Mouse (Mus musculus): ENCODE results near the gene Gm16181. TPM values are rescaled to one million over a fixed set of nuclear protein-coding genes. Genes with fewer than 3 reads are reported as not detected.
A peak's percentile ranks its signal among the peaks of the same experiment; 100 is the strongest.

The Gm16181 gene
- polyA plus RNA-seq, 1 experiment from 2014 or later: 0.41 TPM

DNA sequence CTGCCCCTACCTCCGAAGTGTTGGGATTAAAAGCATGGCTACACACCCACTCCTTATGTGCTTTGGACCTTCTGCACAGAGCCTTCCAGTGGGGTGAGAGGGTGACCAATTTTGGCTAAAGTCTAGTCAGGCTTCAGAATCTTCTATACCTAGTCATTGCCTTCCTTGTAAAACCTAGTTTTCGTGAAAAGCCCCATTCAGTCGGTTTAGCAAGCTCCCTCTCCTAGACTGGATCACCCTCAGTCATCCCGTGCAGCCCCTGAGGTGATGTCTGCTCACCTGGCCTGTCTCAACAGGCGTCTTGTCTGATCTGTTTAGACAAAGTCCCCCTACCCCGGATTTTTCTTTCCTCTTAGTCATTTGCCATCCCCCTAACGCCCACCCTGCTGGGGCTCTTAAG lies 22.6 kb upstream of the Gm16181 start:
- H3K9me3 ChIP-seq: no peaks in the 10 kb centered on the region
- ATAC-seq (ENCODE audit: insufficient number of reproducible peaks, low FRiP score, low TSS enrichment, low read depth): no peak
- H3K36me3 ChIP-seq: no peaks in the 10 kb centered on the region
- peaks cover 64% of the 10 kb centered on the region for H3K27me3 ChIP-seq
- H3K4me3 ChIP-seq: no peak overlapping the region
- H3K4me2 ChIP-seq: no peak overlapping the region
- H3K4me1 ChIP-seq: peaks cover 26% of the 10 kb centered on the region
- H3K27ac ChIP-seq: no peak overlapping the region
- H3K9ac ChIP-seq: no peak overlapping the region
- whole genome bisulfite sequencing: 48% methylated on average over 7 of the region's 7 CpGs

DNA sequence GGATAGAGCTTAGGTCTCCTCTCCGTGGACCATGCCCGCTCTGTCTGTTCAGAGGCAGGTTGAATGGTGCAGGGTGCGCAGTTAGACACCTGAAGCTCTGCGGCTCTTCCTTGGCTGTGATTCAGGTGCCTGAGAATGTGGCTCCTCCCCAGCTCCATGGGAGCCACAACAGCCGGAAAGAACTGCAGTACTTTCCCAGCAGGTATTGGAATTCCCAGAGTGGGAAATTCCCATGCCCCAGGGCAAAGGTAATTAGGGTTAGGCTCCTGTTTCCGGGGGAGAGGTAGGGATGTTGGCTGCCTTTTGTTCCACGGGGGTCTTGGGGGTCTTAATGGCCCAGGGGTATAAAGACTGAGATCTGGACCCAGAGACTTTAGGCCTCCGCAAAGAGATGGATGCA lies 21.7 kb upstream of the Gm16181 start:
- no peak overlapping the region for H3K27ac ChIP-seq
- H3K4me1 ChIP-seq: peaks cover 26% of the 10 kb centered on the region
- H3K4me2 ChIP-seq: no peak overlapping the region
- no peak overlapping the region for H3K4me3 ChIP-seq
- no peaks in the 10 kb centered on the region for H3K36me3 ChIP-seq
- no peaks in the 10 kb centered on the region for H3K9me3 ChIP-seq
- H3K9ac ChIP-seq: no peak overlapping the region
- H3K27me3 ChIP-seq: peaks cover 69% of the 10 kb centered on the region
- WGBS: 27% methylated on average over 8 of the region's 8 CpGs
- ATAC-seq (ENCODE audit: insufficient number of reproducible peaks, low FRiP score, low TSS enrichment, low read depth): no peak

DNA sequence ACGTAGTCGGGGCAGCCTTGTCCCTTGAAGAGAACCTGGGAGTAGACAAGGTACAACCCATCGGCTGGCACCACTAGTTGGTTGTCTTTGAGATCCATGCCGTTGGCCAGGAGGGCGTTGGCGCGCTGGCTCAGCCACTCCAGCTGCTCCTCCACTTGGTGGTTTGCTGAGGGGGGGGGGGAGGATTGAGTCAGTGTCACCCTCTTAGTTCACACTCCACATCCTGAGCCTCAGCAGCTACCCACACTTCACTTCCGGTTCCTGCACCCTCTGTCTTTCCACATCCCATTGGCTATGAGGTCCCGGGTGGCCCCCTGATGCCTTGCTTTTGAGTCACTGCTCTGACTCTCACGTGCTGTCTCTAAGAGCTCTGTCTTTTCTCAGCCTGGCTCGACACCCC lies 20.2 kb upstream of the Gm16181 start:
- 85% methylated on average over 10 of the region's 11 CpGs for WGBS
- H3K4me3 ChIP-seq: no peak overlapping the region
- H3K9ac ChIP-seq: no peak overlapping the region
- no peaks in the 10 kb centered on the region for H3K9me3 ChIP-seq
- H3K4me2 ChIP-seq: no peak overlapping the region
- H3K27me3 ChIP-seq: peaks cover 67% of the 10 kb centered on the region
- peaks cover 14% of the 10 kb centered on the region for H3K4me1 ChIP-seq
- H3K27ac ChIP-seq: no peak overlapping the region
- ATAC-seq (ENCODE audit: insufficient number of reproducible peaks, low FRiP score, low TSS enrichment, low read depth): no peak
- H3K36me3 ChIP-seq: no peaks in the 10 kb centered on the region

DNA sequence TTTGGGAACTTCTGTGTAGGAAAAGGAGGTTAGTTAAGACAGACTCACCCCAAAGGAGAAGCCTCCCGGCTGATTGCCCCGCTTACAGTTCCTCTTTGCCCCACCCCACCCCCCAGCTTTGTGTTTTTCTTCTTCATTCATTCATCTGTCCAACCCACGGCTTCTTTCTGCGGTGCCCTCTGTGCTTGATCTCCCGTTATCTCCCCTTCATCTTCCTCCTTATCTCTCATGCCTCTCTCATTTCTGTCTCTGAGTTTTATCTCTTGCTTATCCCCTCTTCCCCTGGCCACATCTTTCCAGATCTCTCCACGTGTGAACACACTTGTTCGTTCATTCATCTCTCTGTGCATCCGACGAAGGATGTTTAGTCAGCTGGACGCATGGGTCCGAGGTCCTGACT lies 19.5 kb upstream of the Gm16181 start:
- 77% methylated on average over 11 of the region's 11 CpGs for WGBS
- H3K4me3 ChIP-seq: peak overlapping the region; percentile 12; the same call in 1 of the 2 replicates

DNA sequence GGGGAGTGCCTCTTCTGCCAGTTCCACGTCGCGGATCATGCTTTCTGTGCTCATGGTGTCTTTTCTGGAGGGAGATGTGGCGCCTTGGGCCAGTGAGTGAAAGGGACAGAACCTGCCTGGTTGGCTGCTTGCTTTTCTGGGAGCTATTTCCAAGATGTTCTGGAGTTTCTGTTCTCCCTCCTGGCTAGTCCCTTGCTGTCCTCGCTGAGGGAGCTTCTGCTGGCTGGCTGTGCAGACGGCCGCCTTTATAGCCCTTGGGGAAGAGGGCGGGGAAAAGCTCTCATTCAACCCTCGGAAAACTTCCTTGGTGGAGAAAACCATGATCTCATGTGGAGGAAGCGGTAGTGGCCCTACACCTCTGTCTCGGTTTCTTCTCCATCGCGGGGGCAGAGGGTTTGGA lies 18.8 kb upstream of the Gm16181 start, which contains the start of gene Tnf:
Gene Tnf, minus strand, starts transcription at position 221 of the 400 bp plus-strand sequence.
- Histone ChIP-seq H3K4me1 (peaks cover 4% of the 10 kb centered on the region; the same call in 1 of the 2 replicates), H3K27me3 (peaks cover 54% of the 10 kb centered on the region), H3K9ac (no peak within 1 kb of the TSS), H3K4me2 (0 out of 2 replicates have a peak within 1 kb of the TSS, but pooled peaks have one; percentile 5), H3K27ac (no peak within 1 kb of the TSS), H3K36me3 (no peaks in the 10 kb centered on the region), H3K4me3 (peak within 1 kb of the TSS; percentile 12; the same call in 1 of the 2 replicates), H3K9me3 (no peaks in the 10 kb centered on the region)
- 23% methylated on average over 13 of the region's 13 CpGs for WGBS
- ATAC-seq (ENCODE audit: insufficient number of reproducible peaks, low FRiP score, low TSS enrichment, low read depth): no peak

More for the DNA sequence above, 19.5 kb upstream of the Gm16181 start:
- Histone ChIP-seq H3K4me2 (no peak overlapping the region), H3K9ac (no peak overlapping the region), H3K27me3 (peaks cover 60% of the 10 kb centered on the region), H3K9me3 (no peaks in the 10 kb centered on the region), H3K4me1 (peaks cover 7% of the 10 kb centered on the region; the same call in 1 of the 2 replicates), H3K36me3 (no peaks in the 10 kb centered on the region), H3K27ac (no peak overlapping the region)
- ATAC-seq (ENCODE audit: insufficient number of reproducible peaks, low FRiP score, low TSS enrichment, low read depth): no peak

DNA sequence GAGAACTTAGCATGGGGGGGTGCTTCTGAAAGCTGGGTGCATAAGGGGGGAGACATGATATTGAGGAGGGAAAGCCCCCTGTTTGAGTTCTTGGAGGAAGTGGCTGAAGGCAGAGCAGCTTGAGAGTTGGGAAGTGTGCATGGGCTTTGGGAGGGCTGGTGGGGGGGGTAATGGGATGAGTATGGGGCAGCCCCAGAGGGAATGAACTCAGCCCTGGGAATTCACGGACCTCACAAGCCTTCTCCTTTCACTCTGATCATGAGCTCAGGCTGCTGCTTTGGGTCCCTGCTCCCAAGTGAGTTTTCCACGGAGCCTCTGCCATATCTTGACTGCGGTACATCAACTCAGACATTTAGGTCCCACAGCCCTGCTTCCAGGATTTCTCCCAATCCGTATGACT lies 18.2 kb upstream of the Gm16181 start:
- no peak overlapping the region for H3K27ac ChIP-seq
- no peak overlapping the region for H3K9ac ChIP-seq
- H3K4me3 ChIP-seq: no peak overlapping the region
- WGBS: 71% methylated on average over 4 of the region's 4 CpGs
- no peak overlapping the region for H3K4me2 ChIP-seq
- ATAC-seq (ENCODE audit: insufficient number of reproducible peaks, low FRiP score, low TSS enrichment, low read depth): no peak
- H3K27me3 ChIP-seq: peaks cover 51% of the 10 kb centered on the region
- peaks cover 4% of the 10 kb centered on the region; the same call in 1 of the 2 replicates for H3K4me1 ChIP-seq
- no peaks in the 10 kb centered on the region for H3K36me3 ChIP-seq
- no peaks in the 10 kb centered on the region for H3K9me3 ChIP-seq

DNA sequence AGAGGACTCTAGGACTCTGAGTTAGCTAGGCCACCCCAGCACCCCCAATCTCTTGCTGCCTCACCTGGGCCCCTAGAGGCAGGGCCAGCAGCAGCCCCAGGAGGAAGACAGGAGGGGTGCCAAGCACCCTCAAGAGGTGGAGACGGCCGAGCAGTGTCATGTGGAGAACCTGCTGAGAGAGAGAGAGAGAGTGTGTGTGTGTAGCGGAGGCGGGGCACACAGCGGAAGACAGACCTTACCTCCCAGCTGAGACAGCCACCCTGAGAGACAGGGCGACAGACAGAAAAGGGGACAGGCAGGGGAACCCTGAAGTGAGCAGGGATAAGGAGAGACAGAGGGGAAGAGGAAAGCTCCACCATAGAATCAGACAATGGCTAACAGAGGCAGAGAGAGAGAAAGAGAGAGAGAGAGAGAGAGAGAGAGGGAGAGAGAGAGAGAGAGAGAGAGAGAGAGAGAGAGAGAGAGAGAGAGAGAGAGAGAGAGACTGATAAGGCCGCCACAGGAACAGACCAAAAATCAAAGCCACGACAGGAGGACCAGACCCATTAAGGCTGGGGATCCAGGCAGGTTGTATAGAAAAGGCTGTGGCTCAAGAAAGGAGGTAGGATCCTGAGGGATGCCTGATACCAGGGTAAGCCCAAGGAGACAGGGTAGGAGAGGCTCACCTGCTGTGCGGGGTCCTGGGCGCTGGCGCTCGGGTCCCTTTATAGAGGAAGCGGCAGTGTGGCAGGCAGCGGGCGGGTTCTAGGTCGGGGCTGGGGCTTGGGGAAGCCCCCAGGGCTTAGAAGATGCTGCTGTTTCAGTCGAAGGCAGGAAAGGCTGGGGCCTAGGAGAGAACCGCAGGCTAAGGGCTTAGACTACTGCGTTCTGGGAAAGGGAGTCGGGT lies 15.9 kb upstream of the Gm16181 start, which contains the start of gene Lta:
Gene Lta, minus strand, starts transcription at position 858 of the 886 bp plus-strand sequence.
- 29% methylated on average over 20 of the region's 20 CpGs for WGBS

DNA sequence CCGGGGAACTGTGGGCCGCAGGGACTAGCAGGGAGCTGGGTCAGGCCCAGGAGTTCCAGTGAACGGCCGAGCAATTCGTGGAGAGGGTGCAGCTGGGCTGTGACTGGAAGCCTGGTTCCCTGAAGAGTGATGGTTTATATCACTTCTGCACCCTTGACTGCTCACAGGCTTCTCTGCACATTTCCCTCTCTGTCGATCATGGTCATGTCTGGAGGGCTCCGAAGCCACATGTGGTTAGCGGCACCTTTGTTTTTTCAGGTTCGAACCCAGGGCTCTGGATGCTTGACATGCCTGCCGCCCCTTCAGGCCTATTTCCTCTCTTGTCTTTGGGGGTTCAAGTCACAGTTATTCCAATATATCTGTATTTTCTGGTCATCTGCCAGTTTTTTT lies 15.3 kb upstream of the Gm16181 start:
- Histone ChIP-seq H3K9ac (no peak overlapping the region), H3K27ac (no peak overlapping the region), H3K36me3 (no peaks in the 10 kb centered on the region), H3K27me3 (peaks cover 40% of the 10 kb centered on the region), H3K9me3 (no peaks in the 10 kb centered on the region), H3K4me1 (peaks cover 4% of the 10 kb centered on the region; the same call in 1 of the 2 replicates), H3K4me2 (no peak overlapping the region), H3K4me3 (no peak overlapping the region)
- 47% methylated on average over 10 of the region's 10 CpGs for WGBS
- ATAC-seq (ENCODE audit: insufficient number of reproducible peaks, low FRiP score, low TSS enrichment, low read depth): no peak

More for the DNA sequence above, 15.9 kb upstream of the Gm16181 start, which contains the start of gene Lta:
- Histone ChIP-seq H3K4me3 (no peak within 1 kb of the TSS), H3K27me3 (peaks cover 47% of the 10 kb centered on the region), H3K4me2 (no peak within 1 kb of the TSS), H3K9me3 (no peaks in the 10 kb centered on the region), H3K9ac (no peak within 1 kb of the TSS), H3K36me3 (no peaks in the 10 kb centered on the region), H3K4me1 (peaks cover 4% of the 10 kb centered on the region; the same call in 1 of the 2 replicates), H3K27ac (no peak within 1 kb of the TSS)
- ATAC-seq (ENCODE audit: insufficient number of reproducible peaks, low FRiP score, low TSS enrichment, low read depth): no peak

DNA sequence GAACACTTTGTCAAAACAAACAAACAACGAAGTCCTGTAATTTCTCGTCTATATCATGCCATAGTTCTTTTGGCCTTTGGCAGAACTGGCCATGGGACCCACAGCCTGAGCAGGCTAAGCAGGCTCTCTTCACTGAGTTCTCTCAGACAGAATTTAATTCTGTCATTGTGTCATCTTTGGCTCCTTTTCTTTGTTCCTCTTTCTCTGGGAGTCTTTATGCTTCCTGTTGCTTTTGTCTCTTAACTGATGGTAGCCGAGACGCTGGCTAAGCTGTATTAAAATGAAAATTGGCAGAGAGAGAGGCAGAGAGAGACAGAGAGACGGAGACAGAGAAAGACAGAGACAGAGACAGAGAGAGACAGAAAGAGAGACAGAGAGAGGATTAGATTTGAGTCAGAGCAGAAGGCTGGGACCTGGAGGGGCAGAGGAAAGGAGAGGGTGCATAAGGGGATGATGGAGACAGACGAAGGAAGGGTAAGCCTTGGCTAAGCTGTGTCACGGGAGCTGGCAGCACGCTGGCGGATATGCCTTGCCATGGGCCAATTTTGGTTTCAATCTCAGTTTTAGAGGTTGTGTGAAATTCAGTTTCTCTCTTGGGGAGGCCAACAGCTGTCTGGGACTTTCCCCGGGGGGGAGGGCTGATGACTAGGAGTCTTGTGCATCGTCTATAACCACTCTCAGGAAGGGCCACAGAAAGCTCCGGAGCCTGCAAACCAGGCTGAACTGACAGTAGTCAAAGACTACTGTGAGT lies 10.7 kb upstream of the Gm16181 start:
- Histone ChIP-seq H3K9ac (no peak overlapping the region), H3K36me3 (no peaks in the 10 kb centered on the region), H3K4me1 (no peaks in the 10 kb centered on the region), H3K4me2 (no peak overlapping the region), H3K27me3 (peaks cover 5% of the 10 kb centered on the region), H3K27ac (no peak overlapping the region), H3K9me3 (no peaks in the 10 kb centered on the region), H3K4me3 (no peak overlapping the region)
- WGBS: 78% methylated on average over 12 of the region's 12 CpGs
- ATAC-seq (ENCODE audit: insufficient number of reproducible peaks, low FRiP score, low TSS enrichment, low read depth): no peak

DNA sequence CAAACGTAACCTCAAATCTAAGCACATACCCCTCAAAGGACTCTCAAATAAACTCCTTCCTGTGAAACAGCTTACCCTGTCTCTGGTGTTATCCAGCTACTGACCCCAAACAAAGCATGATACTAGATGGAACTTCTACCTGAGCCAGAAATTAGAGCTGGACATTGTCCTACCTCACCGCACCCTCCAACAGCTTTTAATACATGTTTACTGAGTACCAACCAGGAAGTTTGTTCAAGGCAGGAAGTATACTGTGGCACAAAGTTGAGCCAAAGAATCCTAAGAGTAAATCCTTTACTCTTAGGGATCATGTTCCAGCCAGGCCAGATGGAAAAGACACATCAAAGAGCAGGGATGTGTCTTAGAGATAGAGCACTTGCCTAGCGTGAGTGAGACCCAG lies 10.0 kb upstream of the Gm16181 start:
- no peak overlapping the region for H3K27ac ChIP-seq
- no peak overlapping the region for H3K4me3 ChIP-seq
- H3K4me2 ChIP-seq: no peak overlapping the region
- no peak overlapping the region for H3K9ac ChIP-seq
- no peak for ATAC-seq (ENCODE audit: insufficient number of reproducible peaks, low FRiP score, low TSS enrichment, low read depth)
- no peaks in the 10 kb centered on the region for H3K36me3 ChIP-seq
- no peaks in the 10 kb centered on the region for H3K4me1 ChIP-seq
- no peaks in the 10 kb centered on the region for H3K27me3 ChIP-seq
- no peaks in the 10 kb centered on the region for H3K9me3 ChIP-seq
- 57% methylated on average over 3 of the region's 3 CpGs for WGBS

DNA sequence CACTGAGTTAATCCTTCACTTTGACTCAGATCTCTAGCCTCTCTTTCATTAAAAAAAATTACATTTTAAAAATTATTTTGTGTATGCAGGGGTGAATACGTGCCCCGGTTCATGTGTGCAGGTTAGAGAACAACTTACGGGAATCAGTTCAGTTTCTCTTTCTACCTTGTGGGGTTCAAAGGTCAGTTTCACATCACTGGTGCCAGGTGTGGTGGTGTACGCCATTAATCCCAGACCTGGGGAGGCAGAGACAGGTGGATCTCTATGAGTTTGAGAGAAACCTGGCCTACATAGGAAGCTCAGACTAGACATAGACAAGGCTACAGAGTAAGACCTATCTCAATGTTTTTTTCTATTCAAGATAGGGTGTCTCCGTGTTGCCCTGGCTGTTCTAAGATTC lies 7.6 kb upstream of the Gm16181 start:
- no peak for ATAC-seq (ENCODE audit: insufficient number of reproducible peaks, low FRiP score, low TSS enrichment, low read depth)
- 89% methylated on average over 5 of the region's 5 CpGs for WGBS

More for the DNA sequence above, 7.6 kb upstream of the Gm16181 start:
- H3K4me2 ChIP-seq: no peak overlapping the region
- no peak overlapping the region for H3K4me3 ChIP-seq
- H3K27me3 ChIP-seq: no peaks in the 10 kb centered on the region
- no peaks in the 10 kb centered on the region for H3K9me3 ChIP-seq
- H3K27ac ChIP-seq: no peak overlapping the region
- H3K4me1 ChIP-seq: no peaks in the 10 kb centered on the region
- H3K36me3 ChIP-seq: no peaks in the 10 kb centered on the region
- H3K9ac ChIP-seq: no peak overlapping the region

All from limb, embryonic 15.5 days (tissue).